Mouse (Mus musculus) testis, adult 2 months (tissue): ENCODE measurements at regions not wholly inside any gene's neighbourhood (a gene's known extent, or its start where the extent isn't known, plus 50 kb on each side); places are given as distances from the start of the nearest gene placed in this dataset.

Source experiments
- H3K27ac ChIP-seq: fragments of 200-500 bp; 2 replicates; pipeline ENCODE4 v1.5.1; 2012; ENCODE audit warnings: low read depth, low read length; ENCODE audit not compliant: control insufficient read depth, insufficient read depth
- H3K27me3 ChIP-seq: fragments of 200-500 bp; 2 replicates; pipeline ENCODE4 v1.6.1; 2012; ENCODE audit warnings: mild to moderate bottlenecking, low read length, moderate library complexity; ENCODE audit not compliant: control insufficient read depth, insufficient read depth
- H3K36me3 ChIP-seq: fragments of 200-500 bp; 2 replicates; pipeline ENCODE4 v1.6.1; 2012; ENCODE audit warnings: mild to moderate bottlenecking, low read length; ENCODE audit not compliant: control insufficient read depth, insufficient read depth
- H3K4me1 ChIP-seq: fragments of 200-500 bp; 2 replicates; pipeline ENCODE4 v1.6.1; 2012; ENCODE audit warnings: low read length; ENCODE audit not compliant: control insufficient read depth, insufficient read depth
- H3K4me3 ChIP-seq: fragments of 200-500 bp; 2 replicates; pipeline ENCODE4 v1.5.1; 2012; ENCODE audit warnings: low read depth, mild to moderate bottlenecking, low read length, moderate library complexity, mixed read lengths; ENCODE audit not compliant: control insufficient read depth
- CTCF ChIP-seq: fragments of 200-500 bp; IDR thresholded peaks from 2 replicates; pipeline ENCODE4 v1.5.1; 2012; ENCODE audit warnings: low read depth, mild to moderate bottlenecking, inconsistent platforms, low read length, moderate library complexity; ENCODE audit not compliant: control insufficient read depth, insufficient read depth, insufficient replicate concordance
- POLR2A ChIP-seq: fragments of 200-500 bp; IDR thresholded peaks from 2 replicates; pipeline ENCODE4 v1.6.1; 2012; ENCODE audit warnings: low read depth, mild to moderate bottlenecking, inconsistent platforms, low read length, moderate library complexity; ENCODE audit not compliant: control insufficient read depth

DNA sequence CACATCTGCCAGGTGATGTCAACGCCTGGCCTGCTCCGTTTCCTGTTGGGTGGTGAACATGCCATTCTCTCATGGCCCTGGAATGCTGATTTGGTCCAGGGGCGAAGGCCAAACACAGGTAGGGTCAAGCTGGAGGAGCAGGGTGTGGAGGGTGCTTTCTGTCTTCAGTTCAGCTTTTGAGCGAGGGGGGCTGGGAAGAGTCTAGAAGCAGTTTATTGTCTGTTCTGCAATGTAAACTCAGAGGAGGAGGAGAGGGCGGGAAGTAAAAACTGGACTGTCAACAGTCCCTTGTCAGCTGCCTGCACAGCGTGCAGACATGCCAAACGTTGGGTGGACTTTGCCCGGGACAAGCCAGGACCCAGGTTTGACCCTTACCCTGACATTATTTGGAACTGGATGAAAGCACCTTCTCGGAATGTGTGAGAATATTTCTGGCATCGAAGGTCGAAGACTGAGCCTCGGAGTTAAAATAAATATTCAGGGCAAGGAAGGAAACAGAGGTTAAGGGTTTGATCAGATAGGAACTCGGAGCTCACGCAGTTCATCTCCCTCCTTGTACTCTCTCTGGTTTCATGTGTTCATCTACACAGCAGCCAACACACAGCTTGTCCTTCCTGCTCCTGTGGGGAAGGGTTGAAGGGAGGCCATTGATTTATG, 183.3 kb upstream of the Gm5148 start:
- Histone ChIP-seq H3K27me3 (no peaks in the 10 kb centered on the region), H3K4me3 (no peak overlapping the region), H3K4me1 (no peaks in the 10 kb centered on the region; the same call in 1 of the 2 replicates), H3K27ac (no peak overlapping the region), H3K36me3 (no peaks in the 10 kb centered on the region)
- TF ChIP-seq CTCF (no peak), POLR2A (no peak)

GRCm38 (mm10) chr3:37906806-37907251, 182.5 kb upstream of the Gm5148 start:
- Histone ChIP-seq H3K27ac (no peak overlapping the region), H3K36me3 (no peaks in the 10 kb centered on the region), H3K27me3 (no peaks in the 10 kb centered on the region), H3K4me1 (no peaks in the 10 kb centered on the region; the same call in 1 of the 2 replicates), H3K4me3 (no peak overlapping the region)
- TF ChIP-seq CTCF: no peak
- no peak for TF ChIP-seq POLR2A

- TF ChIP-seq POLR2A (no peak), CTCF (no peak)
- Histone ChIP-seq H3K27ac (no peak overlapping the region), H3K36me3 (no peaks in the 10 kb centered on the region), H3K27me3 (no peaks in the 10 kb centered on the region), H3K4me3 (no peak overlapping the region), H3K4me1 (no peaks in the 10 kb centered on the region; the same call in 1 of the 2 replicates)
These were observed 179.9 kb upstream of the Gm5148 start for GRCm38 (mm10) chr3:37904188-37904587.

- no peaks in the 10 kb centered on the region for H3K27me3 ChIP-seq
- H3K36me3 ChIP-seq: no peaks in the 10 kb centered on the region
- no peak for TF ChIP-seq POLR2A
- TF ChIP-seq CTCF: no peak
- no peak overlapping the region for H3K4me3 ChIP-seq
- no peak overlapping the region for H3K27ac ChIP-seq
- no peaks in the 10 kb centered on the region; the same call in 1 of the 2 replicates for H3K4me1 ChIP-seq
These were observed 179.2 kb upstream of the Gm5148 start for GRCm38 (mm10) chr3:37903482-37903881.

DNA sequence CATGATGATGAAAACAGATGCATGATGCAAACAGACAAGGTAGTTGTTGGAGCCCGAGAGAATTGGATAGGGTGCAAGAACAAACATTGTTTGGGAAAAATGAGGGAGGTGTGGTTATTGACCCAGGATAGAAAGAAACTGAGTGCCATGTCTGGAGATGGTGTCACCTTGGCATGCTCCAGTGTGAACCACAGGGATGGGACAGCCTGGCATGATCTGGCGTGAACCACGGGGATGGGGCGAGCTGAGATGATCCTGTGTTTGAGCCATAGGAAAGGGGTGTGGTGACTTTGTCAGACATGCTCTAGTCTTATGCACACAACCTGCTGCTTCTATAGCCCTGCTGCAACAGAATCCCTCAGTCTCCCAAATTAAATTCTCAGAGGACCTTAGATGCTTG, 178.7 kb upstream of the Gm5148 start:
- Histone ChIP-seq H3K36me3 (no peaks in the 10 kb centered on the region), H3K4me3 (no peak overlapping the region), H3K27me3 (no peaks in the 10 kb centered on the region), H3K4me1 (no peaks in the 10 kb centered on the region; the same call in 1 of the 2 replicates), H3K27ac (no peak overlapping the region)
- TF ChIP-seq POLR2A (no peak), CTCF (no peak)

GRCm38 (mm10) chr3:37897392-37897791, 173.1 kb upstream of the Gm5148 start:
- Histone ChIP-seq H3K27ac (no peak overlapping the region), H3K4me3 (no peak overlapping the region), H3K27me3 (no peaks in the 10 kb centered on the region), H3K4me1 (no peaks in the 10 kb centered on the region), H3K36me3 (no peaks in the 10 kb centered on the region)
- TF ChIP-seq CTCF (no peak), POLR2A (no peak)

DNA sequence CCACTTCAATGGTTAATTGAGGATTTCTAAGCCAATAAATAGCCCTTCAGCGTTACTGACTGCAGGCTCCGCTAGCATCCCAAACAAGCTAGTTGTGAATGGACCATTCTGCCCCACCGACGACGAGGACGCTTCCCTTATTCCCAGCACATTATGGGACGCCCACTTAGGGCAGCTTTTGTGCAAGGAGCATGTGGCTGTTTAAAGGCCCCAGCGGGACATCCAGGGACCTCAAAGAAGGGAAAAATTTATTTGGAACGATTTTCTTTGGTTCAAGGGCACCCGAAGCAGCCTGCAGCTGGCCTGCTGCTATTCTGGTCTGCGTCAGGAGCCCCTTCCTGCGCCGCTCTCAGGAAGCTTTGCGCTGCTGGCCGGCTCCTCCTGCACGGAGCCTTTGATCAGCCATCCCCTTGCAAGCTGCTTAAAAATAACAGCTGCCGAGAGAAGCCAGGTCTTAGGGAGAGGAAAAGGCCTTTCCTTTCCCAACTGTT, 172.6 kb upstream of the Gm5148 start:
- H3K36me3 ChIP-seq: no peaks in the 10 kb centered on the region
- H3K4me1 ChIP-seq: no peaks in the 10 kb centered on the region
- no peaks in the 10 kb centered on the region for H3K27me3 ChIP-seq
- H3K27ac ChIP-seq: no peak overlapping the region
- TF ChIP-seq POLR2A (no peak), CTCF (no peak)
- no peak overlapping the region for H3K4me3 ChIP-seq
